Mouse (Mus musculus): ENCODE data around the gene Dbnl. TPM values are rescaled to one million over a fixed set of nuclear protein-coding genes. Genes with fewer than 3 reads are reported as not detected.
A peak's percentile ranks its signal among the peaks of the same experiment; 100 is the strongest.

Dbnl gene
- 133 and 136 TPM in 2 replicates for polyA plus RNA-seq (2015; fragmentation: Nextera tagmentation; extraction: Ambion mirVana)

DNA sequence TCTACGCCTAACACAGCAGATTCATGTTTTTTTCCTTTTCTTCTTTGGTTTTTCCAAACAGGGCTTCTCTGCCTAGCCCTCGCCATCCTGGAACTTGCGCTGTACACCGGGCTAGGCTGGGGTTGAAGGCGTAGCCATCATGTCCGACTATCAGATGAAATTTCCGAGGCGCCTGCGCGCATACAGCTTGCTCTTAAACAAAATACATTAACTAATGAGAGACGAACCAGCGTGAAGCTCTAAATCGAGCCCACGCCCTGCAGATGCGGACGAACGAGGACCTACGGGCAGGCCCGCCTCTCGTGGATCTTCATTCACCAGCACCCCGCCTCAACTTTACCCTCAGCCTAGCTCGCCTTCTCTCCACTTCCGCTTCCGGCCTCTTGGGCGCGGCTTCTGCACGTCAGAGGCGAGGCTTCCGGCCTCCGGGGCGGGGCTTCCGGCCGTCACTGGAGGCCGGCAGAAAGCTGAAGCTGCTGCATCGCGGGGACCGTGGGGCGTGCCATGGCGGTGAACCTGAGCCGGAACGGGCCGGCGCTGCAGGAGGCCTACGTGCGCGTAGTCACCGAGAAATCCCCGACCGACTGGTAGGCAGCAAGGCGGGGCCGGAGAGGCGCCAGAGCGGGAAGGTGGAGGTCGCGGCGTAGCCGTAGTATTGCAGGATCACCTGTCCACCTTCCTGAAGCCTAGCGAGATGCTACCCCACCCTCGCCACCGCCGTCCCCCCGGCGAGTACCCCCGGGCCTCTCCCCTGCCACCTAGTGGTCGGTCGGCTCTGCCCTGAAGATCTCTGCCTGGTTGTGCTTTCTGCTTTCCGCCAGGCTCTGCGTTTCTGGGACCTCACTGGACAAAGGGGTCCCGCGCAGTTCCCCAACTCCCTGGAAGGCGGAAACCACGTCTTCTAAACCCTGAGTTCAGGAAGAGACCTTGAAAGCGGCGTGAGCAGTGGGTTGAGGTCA lies at the start of gene Dbnl:
Gene Dbnl (plus strand): TSS at position 433 of the 959 bp plus-strand sequence.
- Histone ChIP-seq H3K4me1 (peaks cover 23% of the 10 kb centered on the region), H3K4me2 (peak within 1 kb of the TSS; percentile 95), H3K27ac (peak within 1 kb of the TSS; percentile 82), H3K27me3 (no peaks in the 10 kb centered on the region), H3K9me3 (replicated peaks) (no peaks in the 10 kb centered on the region), H3K4me3 (peak within 1 kb of the TSS; percentile 94), H3K9ac (peak within 1 kb of the TSS; percentile 88), H3K36me3 (ENCODE audit: poor library complexity, severe bottlenecking) (peaks cover 21% of the 10 kb centered on the region)
- peak; percentile 98 for ATAC-seq
- under 1% methylated on average over 73 of the region's 74 CpGs for WGBS

DNA sequence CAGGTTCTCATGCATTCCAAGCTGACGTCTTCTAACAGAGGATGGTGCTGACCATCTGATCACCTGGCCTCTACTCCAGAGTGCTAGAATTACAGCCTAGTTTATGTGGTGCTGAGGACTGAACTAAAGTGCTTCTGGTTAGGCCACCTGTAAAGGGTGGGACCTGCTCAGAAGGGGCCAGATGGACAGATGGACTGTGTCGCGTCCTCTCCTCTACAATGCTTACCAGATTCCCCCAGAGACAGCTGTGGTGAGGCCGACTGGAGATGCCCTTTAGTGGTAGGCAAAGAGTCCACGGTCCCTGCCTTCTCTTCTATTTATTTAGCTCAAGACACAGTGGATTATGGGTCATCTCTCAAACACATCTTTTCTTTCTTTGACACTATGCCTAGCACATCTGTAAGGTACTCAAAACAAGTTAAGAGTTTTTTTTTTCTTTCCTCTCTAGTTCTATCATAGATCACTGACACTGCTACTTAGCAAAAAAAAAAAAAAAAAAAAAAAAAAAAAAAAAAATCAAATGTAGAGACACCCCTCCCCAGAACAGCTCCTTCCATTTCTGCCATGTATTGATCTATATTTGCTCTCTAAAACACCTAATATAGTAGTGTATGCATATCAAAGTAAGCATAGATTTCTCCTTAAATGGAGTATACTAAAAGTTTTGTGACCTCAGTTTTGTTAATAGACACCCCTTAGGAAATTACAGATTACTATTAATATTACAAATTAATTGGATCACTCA lies 49.2 kb upstream of the Dbnl start:
- H3K4me2 ChIP-seq: no peak overlapping the region
- no peak overlapping the region for H3K27ac ChIP-seq
- no peaks in the 10 kb centered on the region for H3K9me3 ChIP-seq (replicated peaks)
- H3K36me3 ChIP-seq (ENCODE audit: poor library complexity, severe bottlenecking): no peaks in the 10 kb centered on the region
- H3K4me1 ChIP-seq: peaks cover 15% of the 10 kb centered on the region
- H3K4me3 ChIP-seq: no peak overlapping the region
- no peak overlapping the region for H3K9ac ChIP-seq
- H3K27me3 ChIP-seq: no peaks in the 10 kb centered on the region
- WGBS: 92% methylated on average over 5 of the region's 5 CpGs
- no peak for ATAC-seq

DNA sequence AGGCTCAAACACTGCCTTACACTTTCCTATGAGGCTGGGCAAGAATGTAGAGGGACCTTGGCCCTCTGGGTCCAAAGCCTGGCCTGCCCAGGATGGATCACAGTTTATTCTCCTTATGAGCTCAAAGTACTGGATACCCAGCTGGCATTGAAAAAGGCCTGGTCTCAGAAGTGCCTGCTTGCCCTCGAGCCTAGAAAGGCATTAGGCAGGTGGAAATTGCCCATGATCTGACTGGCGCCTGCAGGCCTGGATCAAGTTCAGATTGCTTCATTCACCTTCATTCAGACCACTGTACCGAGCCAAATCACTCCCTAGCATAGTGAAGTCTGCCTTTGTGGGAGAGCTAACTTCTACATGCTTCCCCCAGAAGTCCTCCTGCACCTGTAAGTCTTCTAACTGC lies 48.4 kb upstream of the Dbnl start:
- 0 out of 2 replicates have a peak overlapping the region, but pooled peaks have one; percentile 69 for H3K4me3 ChIP-seq
- no peaks in the 10 kb centered on the region for H3K9me3 ChIP-seq (replicated peaks)
- 71% methylated on average over 3 of the region's 3 CpGs for WGBS
- H3K27ac ChIP-seq: no peak overlapping the region
- peak overlapping the region; percentile 82 for H3K4me2 ChIP-seq
- peak overlapping the region; percentile 97 for H3K9ac ChIP-seq
- no peak for ATAC-seq
- H3K36me3 ChIP-seq (ENCODE audit: poor library complexity, severe bottlenecking): no peaks in the 10 kb centered on the region
- peaks cover 15% of the 10 kb centered on the region for H3K4me1 ChIP-seq
- no peaks in the 10 kb centered on the region for H3K27me3 ChIP-seq

DNA sequence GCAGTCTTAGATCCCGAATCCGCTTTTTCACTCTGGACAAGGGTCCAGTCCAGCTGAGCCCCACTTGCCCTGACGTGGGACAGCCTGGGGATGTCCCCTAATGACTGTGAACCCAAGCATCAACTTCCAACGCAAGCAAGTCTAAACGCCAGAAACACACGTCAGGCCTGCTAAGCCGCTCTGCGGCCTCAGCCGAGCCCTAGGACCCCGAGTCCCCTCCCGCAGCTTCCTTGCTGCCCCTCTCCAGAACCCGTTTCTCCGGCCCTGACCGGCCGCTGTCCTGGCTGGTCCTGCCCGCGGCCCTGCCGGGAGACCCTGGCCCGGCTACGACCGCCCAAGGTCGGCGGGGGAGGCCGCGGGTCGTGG lies 47.7 kb upstream of the Dbnl start:
- H3K4me2 ChIP-seq: peak overlapping the region; percentile 82
- H3K4me1 ChIP-seq: peaks cover 15% of the 10 kb centered on the region
- H3K9me3 ChIP-seq (replicated peaks): no peaks in the 10 kb centered on the region
- peak overlapping the region; percentile 69 for H3K4me3 ChIP-seq
- peak; percentile 79 for ATAC-seq
- peak overlapping the region; percentile 97 for H3K9ac ChIP-seq
- under 1% methylated on average over 26 of the region's 26 CpGs for WGBS
- H3K27me3 ChIP-seq: no peaks in the 10 kb centered on the region
- H3K27ac ChIP-seq: 0 out of 2 replicates have a peak overlapping the region, but pooled peaks have one; percentile 25
- no peaks in the 10 kb centered on the region for H3K36me3 ChIP-seq (ENCODE audit: poor library complexity, severe bottlenecking)

DNA sequence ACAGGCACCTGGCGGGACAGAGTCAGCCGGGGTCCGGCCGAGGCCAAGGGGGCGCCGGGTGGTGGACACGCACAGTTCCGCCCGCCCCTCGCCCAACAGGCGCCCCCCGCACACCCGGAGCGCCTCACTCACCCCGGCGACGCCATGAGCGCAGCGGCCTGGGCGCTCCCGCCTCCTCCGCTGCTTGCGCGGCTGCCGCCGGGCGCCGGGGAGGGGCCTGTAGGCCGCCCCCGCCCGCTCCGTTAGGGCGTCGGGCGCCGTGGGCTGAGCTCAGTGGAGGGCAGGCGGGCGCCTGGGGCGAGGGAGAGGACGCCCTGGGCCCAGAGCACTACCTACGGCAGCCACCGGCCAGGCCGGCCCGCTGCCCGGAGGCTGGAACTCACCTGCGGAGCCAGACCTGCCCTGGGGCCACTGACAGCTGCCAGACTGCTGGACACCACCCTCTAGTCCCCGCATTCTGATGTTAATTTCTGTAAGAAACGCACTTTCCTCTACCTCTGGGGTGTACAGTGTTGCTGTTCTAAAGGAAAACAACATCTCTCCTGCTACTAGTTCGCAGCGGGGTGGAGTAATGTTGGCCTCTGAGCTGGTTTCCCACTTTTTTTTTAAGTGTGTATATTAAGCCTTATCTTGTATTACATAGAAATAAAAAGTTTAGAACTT lies 47.2 kb upstream of the Dbnl start:
- H3K9me3 ChIP-seq (replicated peaks): no peaks in the 10 kb centered on the region
- no peaks in the 10 kb centered on the region for H3K36me3 ChIP-seq (ENCODE audit: poor library complexity, severe bottlenecking)
- WGBS: under 1% methylated on average over 36 of the region's 50 CpGs
- H3K27ac ChIP-seq: 0 out of 2 replicates have a peak overlapping the region, but pooled peaks have one; percentile 25
- H3K4me3 ChIP-seq: peak overlapping the region; percentile 69
- ATAC-seq: peak; percentile 93
- peak overlapping the region; percentile 82 for H3K4me2 ChIP-seq
- peak overlapping the region; percentile 97 for H3K9ac ChIP-seq
- peaks cover 15% of the 10 kb centered on the region for H3K4me1 ChIP-seq
- no peaks in the 10 kb centered on the region for H3K27me3 ChIP-seq

DNA sequence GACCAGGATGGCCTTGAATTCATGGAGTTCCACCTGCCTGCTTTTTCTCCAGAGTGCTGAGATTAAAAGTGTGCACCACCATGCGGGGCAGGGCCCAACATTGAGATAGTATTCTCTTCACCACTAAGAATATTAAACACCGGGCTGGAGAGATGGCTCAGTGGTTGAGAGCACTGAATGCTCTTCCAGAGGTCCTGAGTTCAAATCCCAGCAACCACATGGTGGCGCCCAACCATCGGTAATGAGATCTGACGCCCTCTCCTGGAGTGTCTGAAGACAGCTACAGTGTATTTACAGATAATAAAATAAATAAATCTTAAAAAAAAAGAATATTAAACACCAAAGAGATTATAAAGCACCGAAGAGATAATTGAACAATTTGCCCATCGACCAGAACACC lies 46.2 kb upstream of the Dbnl start:
- Histone ChIP-seq H3K4me1 (peaks cover 15% of the 10 kb centered on the region), H3K4me2 (no peak overlapping the region), H3K9ac (no peak overlapping the region), H3K27me3 (no peaks in the 10 kb centered on the region), H3K27ac (no peak overlapping the region), H3K9me3 (replicated peaks) (no peaks in the 10 kb centered on the region), H3K36me3 (ENCODE audit: poor library complexity, severe bottlenecking) (no peaks in the 10 kb centered on the region), H3K4me3 (no peak overlapping the region)
- WGBS: 82% methylated on average over 7 of the region's 7 CpGs
- ATAC-seq: no peak

DNA sequence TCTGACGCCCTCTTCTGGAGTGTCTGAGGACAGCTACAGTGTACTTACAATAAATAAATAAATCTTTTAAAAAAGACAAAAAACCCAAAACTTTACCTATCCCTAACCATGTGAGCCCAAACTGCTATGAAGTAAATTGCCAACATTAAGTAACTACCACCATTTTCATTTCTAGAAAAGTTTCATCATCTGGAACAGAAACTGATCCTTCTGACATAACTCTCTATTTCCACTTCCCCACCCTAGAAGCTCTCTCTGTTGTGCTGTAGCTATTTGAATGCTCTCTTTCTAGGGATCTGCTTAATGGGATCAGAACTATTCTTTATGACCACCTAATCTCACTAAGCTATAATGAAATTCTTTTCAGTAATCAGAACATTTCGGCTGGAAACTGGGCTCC lies 43.3 kb upstream of the Dbnl start:
- H3K4me1 ChIP-seq: peaks cover 11% of the 10 kb centered on the region
- WGBS: 86% methylated on average over 2 of the region's 2 CpGs
- no peak for ATAC-seq
- H3K27ac ChIP-seq: no peak overlapping the region
- H3K4me3 ChIP-seq: no peak overlapping the region
- H3K9me3 ChIP-seq (replicated peaks): no peaks in the 10 kb centered on the region; the same call in 1 of the 2 replicates
- no peak overlapping the region for H3K4me2 ChIP-seq
- no peaks in the 10 kb centered on the region for H3K36me3 ChIP-seq (ENCODE audit: poor library complexity, severe bottlenecking)
- H3K9ac ChIP-seq: no peak overlapping the region
- H3K27me3 ChIP-seq: no peaks in the 10 kb centered on the region

DNA sequence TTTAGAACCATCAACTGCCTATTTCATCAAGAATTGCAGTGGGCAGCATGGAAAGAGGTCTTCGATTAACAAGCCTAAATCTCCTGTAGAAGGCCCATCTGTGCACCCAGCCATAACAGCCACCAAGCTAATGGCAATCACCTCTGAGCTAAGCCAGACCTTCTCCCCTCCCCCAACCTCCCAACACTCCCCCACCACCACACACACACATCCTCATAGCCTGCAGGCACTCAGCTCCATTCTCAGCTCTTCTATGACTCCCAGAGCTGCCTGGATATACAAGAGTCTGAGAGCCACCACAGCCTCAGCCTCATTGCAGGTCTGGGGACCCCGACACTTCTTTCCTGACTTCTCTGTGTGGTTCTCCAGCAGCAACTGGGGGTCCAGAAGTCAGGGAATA lies 34.5 kb upstream of the Dbnl start:
- Histone ChIP-seq H3K9me3 (replicated peaks) (peaks cover 7% of the 10 kb centered on the region), H3K27ac (no peak overlapping the region), H3K27me3 (no peaks in the 10 kb centered on the region), H3K4me1 (no peaks in the 10 kb centered on the region), H3K4me3 (no peak overlapping the region), H3K4me2 (no peak overlapping the region), H3K9ac (no peak overlapping the region), H3K36me3 (ENCODE audit: poor library complexity, severe bottlenecking) (0 out of 2 replicates have a peak, but pooled peaks cover 18% of the 10 kb centered on the region)
- WGBS: 89% methylated on average over 2 of the region's 2 CpGs
- no peak for ATAC-seq

DNA sequence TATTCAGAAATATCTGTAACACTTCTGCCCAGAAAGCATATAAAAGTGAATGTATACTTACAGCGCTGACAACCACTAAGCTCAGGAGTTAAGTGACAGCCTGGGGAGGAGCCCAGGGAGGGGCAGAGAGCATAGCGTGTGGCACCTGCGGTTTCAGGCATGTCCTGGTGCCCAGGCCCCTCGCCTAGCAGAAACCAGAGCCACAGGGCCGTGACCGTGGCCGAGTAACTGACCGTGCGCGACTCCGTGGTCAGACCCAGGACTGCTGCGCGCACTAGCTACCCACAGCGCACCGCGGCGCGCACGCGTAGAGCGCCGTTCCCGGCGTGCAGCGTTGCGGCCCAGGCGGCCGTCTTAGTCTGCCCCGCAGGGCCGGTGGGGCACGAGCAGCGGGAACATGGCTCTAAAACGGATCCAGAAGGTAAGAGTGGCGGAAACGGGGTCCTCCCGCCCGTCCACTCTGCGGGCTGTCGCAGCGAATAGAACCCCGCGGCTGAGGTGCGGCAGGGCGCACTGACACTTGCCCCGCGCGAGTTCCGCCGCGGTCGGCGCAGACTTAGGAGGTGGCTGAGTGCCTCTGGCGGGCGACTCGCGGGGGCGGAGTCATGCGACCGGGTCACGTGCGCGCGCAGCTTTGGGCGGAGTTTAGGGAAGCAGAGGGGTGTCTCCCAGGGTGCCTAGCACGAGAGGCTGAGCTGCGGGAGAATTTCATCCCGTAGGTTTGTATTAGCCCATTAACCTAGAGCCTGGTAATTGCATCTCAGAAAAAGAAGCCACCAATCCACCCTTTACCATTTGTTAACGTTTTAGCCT lies 26.3 kb upstream of the Dbnl start, which contains the start of gene Urgcp:
Gene Urgcp (minus strand): TSS at position 557 of the 813 bp plus-strand sequence.
- Histone ChIP-seq H3K9me3 (replicated peaks) (no peaks in the 10 kb centered on the region), H3K27me3 (no peaks in the 10 kb centered on the region), H3K4me3 (peak within 1 kb of the TSS; percentile 83), H3K4me1 (peaks cover 15% of the 10 kb centered on the region), H3K27ac (peak within 1 kb of the TSS; percentile 93), H3K36me3 (ENCODE audit: poor library complexity, severe bottlenecking) (0 out of 2 replicates have a peak, but pooled peaks cover 7% of the 10 kb centered on the region), H3K4me2 (peak within 1 kb of the TSS; percentile 69), H3K9ac (peak within 1 kb of the TSS; percentile 89)
- whole genome bisulfite sequencing: under 1% methylated on average over 67 of the region's 68 CpGs
- peak; percentile 98 for ATAC-seq

DNA sequence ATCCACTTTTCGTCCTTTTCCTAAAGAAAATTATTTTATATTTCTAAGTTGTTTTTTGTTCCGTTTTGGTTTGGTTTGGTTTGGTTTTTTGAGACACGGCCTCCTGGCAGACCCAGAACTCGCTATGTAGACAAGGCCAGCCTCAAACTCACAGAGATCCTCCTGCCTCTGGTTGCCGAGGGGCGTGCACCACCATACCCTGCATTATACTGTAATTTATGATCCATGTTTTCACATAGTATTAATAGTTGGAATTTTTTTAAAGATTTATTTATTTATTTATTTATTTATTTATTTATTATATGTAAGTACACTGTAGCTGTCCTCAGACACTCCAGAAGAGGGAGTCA lies 25.7 kb upstream of the Dbnl start:
- H3K36me3 ChIP-seq (ENCODE audit: poor library complexity, severe bottlenecking): 0 out of 2 replicates have a peak, but pooled peaks cover 3% of the 10 kb centered on the region
- 20% methylated on average over 6 of the region's 6 CpGs for WGBS
- no peaks in the 10 kb centered on the region for H3K9me3 ChIP-seq (replicated peaks)
- peaks cover 15% of the 10 kb centered on the region for H3K4me1 ChIP-seq
- no peaks in the 10 kb centered on the region for H3K27me3 ChIP-seq
- H3K4me2 ChIP-seq: peak overlapping the region; percentile 69
- H3K27ac ChIP-seq: peak overlapping the region; percentile 93
- peak overlapping the region; percentile 83 for H3K4me3 ChIP-seq
- peak; percentile 57; the same call in 1 of the 2 replicates for ATAC-seq
- peak overlapping the region; percentile 89 for H3K9ac ChIP-seq

DNA sequence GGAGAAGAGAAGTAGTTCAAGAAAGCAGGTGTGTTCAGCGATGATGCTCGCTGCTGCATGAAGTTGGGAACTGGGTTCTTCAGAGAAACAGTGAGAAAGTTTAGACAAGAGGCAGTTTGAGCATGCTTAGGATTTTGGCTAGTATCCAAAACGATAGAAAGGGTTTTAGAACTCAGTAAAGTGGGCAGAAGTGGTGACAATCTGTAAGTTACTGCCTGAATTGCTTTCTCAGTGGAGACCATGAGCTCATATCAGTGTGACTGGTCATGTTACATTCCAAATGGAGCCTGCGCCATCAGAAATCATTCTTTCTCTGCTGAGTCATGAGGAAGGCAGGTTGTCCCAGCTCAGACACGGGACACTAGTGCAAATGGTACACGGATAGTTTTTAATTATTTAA lies 22.3 kb upstream of the Dbnl start:
- no peak overlapping the region for H3K9ac ChIP-seq
- H3K4me3 ChIP-seq: no peak overlapping the region
- no peak for ATAC-seq
- peaks cover 6% of the 10 kb centered on the region for H3K4me1 ChIP-seq
- H3K4me2 ChIP-seq: no peak overlapping the region
- WGBS: 87% methylated on average over 6 of the region's 6 CpGs
- H3K27me3 ChIP-seq: no peaks in the 10 kb centered on the region
- peaks cover 17% of the 10 kb centered on the region for H3K36me3 ChIP-seq (ENCODE audit: poor library complexity, severe bottlenecking)
- H3K27ac ChIP-seq: no peak overlapping the region
- no peaks in the 10 kb centered on the region for H3K9me3 ChIP-seq (replicated peaks)
